Mouse (Mus musculus) CH12.LX (cell line): ENCODE measurements at regions not wholly inside any gene's neighbourhood (a gene's known extent, or its start where the extent isn't known, plus 50 kb on each side); places are given as distances from the start of the nearest gene placed in this dataset.

Experiments used
- DNase-seq: peaks from one replicate; pipeline ENCODE4 v3.0.0-alpha.2; 2013; ENCODE audit errors: extremely low read depth
- H3K27ac ChIP-seq: 2 replicates; pipeline ENCODE4 v1.5.1; 2012; ENCODE audit warnings: low read depth, mild to moderate bottlenecking, control low read depth, moderate library complexity; ENCODE audit not compliant: insufficient read depth
- H3K27me3 ChIP-seq: replicated peaks from 2 replicates; pipeline ENCODE3; 2012; ENCODE audit warnings: inconsistent platforms
- H3K36me3 ChIP-seq, 2 experiments: replicated peaks in 1 of 2; 2 replicates each; pipeline versions ENCODE3 to v1.6.1; 2012; ENCODE audit warnings: inconsistent platforms in 1 of 2, low read length in 1 of 2, mild to moderate bottlenecking in 1 of 2, mixed read lengths in 1 of 2, moderate library complexity in 1 of 2; ENCODE audit not compliant: control insufficient read depth in 1 of 2, insufficient read depth in 1 of 2
- H3K4me1 ChIP-seq, 2 experiments: 2 replicates each; pipeline ENCODE4 v1.6.1; 2012; ENCODE audit warnings: inconsistent platforms in 1 of 2, moderate library complexity in 1 of 2; ENCODE audit not compliant: insufficient read depth in 2 of 2, control insufficient read depth in 1 of 2
- H3K4me2 ChIP-seq: 2 replicates; pipeline ENCODE4 v1.6.1; 2012; ENCODE audit warnings: low read depth, mild to moderate bottlenecking, control low read depth; ENCODE audit not compliant: poor library complexity, insufficient read depth, severe bottlenecking
- H3K4me3 ChIP-seq, 3 experiments: fragments of 150-350 bp in 1 of 3; sonication (generic) in 1 of 3; replicated peaks in 1 of 3; 2 replicates each; pipeline versions ENCODE3 to v1.5.1; 2011 to 2012; ENCODE audit warnings: low read depth in 2 of 3, low read length in 2 of 3, mild to moderate bottlenecking in 2 of 3, moderate library complexity in 2 of 3, control low read depth in 1 of 3, improper control_type of control experiment in 1 of 3, inconsistent platforms in 1 of 3, mixed read lengths in 1 of 3; ENCODE audit not compliant: poor library complexity in 1 of 3
- H3K79me2 ChIP-seq: replicated peaks from 2 replicates; pipeline ENCODE4 v1.6.1; 2012; ENCODE audit warnings: mild to moderate bottlenecking, moderate library complexity; ENCODE audit not compliant: control insufficient read depth, poor library complexity, insufficient read depth, severe bottlenecking; ENCODE audit errors: extremely low read depth
- H3K9ac ChIP-seq: 2 replicates; pipeline ENCODE4 v1.6.1; 2012; ENCODE audit warnings: low read depth, mild to moderate bottlenecking, control low read depth, moderate library complexity; ENCODE audit not compliant: insufficient read depth
- H3K9me3 ChIP-seq: replicated peaks from 2 replicates; pipeline ENCODE3; 2012; ENCODE audit warnings: low read length, inconsistent platforms, mixed read lengths
- BHLHE40 ChIP-seq: IDR thresholded peaks from 2 replicates; pipeline ENCODE4 v1.6.1; 2011; ENCODE audit warnings: mild to moderate bottlenecking, low read depth, low read length, improper control_type of control experiment
- CTCF ChIP-seq, 2 experiments: IDR thresholded peaks in 1 of 2; conservative IDR thresholded peaks in 1 of 2; 2 replicates each; pipeline ENCODE4 v1.5.1; 2011 to 2012; ENCODE audit warnings: low read depth in 2 of 2, low read length in 2 of 2, improper control_type of control experiment in 1 of 2, inconsistent platforms in 1 of 2, mild to moderate bottlenecking in 1 of 2, moderate library complexity in 1 of 2
- E2F4 ChIP-seq: IDR thresholded peaks from 2 replicates; pipeline ENCODE4 v1.6.1; 2011; ENCODE audit warnings: low read depth, low read length, improper control_type of control experiment; ENCODE audit not compliant: insufficient replicate concordance
- ELF1 ChIP-seq: IDR thresholded peaks from 2 replicates; pipeline ENCODE4 v1.6.1; 2014; ENCODE audit warnings: low read depth, mild to moderate bottlenecking, inconsistent platforms, low read length, improper control_type of control experiment
- EP300 ChIP-seq: IDR thresholded peaks from 2 replicates; pipeline ENCODE4 v1.6.1; 2011; ENCODE audit warnings: low read length, improper control_type of control experiment
- ETS1 ChIP-seq: conservative IDR thresholded peaks from 2 replicates; pipeline ENCODE4 v1.6.1; 2012; ENCODE audit warnings: low read depth, mild to moderate bottlenecking, inconsistent platforms, low read length, improper control_type of control experiment, moderate library complexity
- HCFC1 ChIP-seq: IDR thresholded peaks from 2 replicates; pipeline ENCODE4 v1.6.1; 2012; ENCODE audit warnings: low read depth, mild to moderate bottlenecking, inconsistent platforms, low read length, improper control_type of control experiment
- IRF4 ChIP-seq: IDR thresholded peaks from 2 replicates; pipeline ENCODE4 v1.6.1; 2014; ENCODE audit warnings: low read depth, mild to moderate bottlenecking, inconsistent platforms, low read length, improper control_type of control experiment
- JUND ChIP-seq: conservative IDR thresholded peaks from 2 replicates; pipeline ENCODE4 v1.6.1; 2011; ENCODE audit warnings: low read depth, low read length, improper control_type of control experiment
- KAT2A ChIP-seq: IDR thresholded peaks from 2 replicates; pipeline ENCODE4 v1.6.1; 2012; ENCODE audit warnings: low read length, improper control_type of control experiment, inconsistent platforms; ENCODE audit not compliant: insufficient replicate concordance
- MAZ ChIP-seq: IDR thresholded peaks from 2 replicates; pipeline ENCODE4 v1.6.1; 2012; ENCODE audit warnings: low read depth, mild to moderate bottlenecking, inconsistent platforms, low read length, improper control_type of control experiment, moderate library complexity
- MEF2A ChIP-seq: IDR thresholded peaks from 2 replicates; pipeline ENCODE4 v1.6.1; 2014; ENCODE audit warnings: low read depth, mild to moderate bottlenecking, inconsistent platforms, low read length, improper control_type of control experiment, borderline replicate concordance
- MXI1 ChIP-seq: IDR thresholded peaks from 2 replicates; pipeline ENCODE4 v1.6.1; 2011; ENCODE audit warnings: mild to moderate bottlenecking, low read depth, low read length, improper control_type of control experiment
- NELFE ChIP-seq: IDR thresholded peaks from 2 replicates; pipeline ENCODE4 v1.6.1; 2011; ENCODE audit warnings: low read depth, low read length, improper control_type of control experiment
- PAX5 ChIP-seq: IDR thresholded peaks from 2 replicates; pipeline ENCODE4 v1.6.1; 2012; ENCODE audit warnings: low read length, inconsistent platforms, mixed read lengths
- POLR2AphosphoS2 ChIP-seq: IDR thresholded peaks from 2 replicates; pipeline ENCODE4 v1.6.1; 2011; ENCODE audit warnings: low read depth, low read length, improper control_type of control experiment
- RAD21 ChIP-seq: IDR thresholded peaks from 2 replicates; pipeline ENCODE4 v1.6.1; 2011; ENCODE audit warnings: low read depth, mild to moderate bottlenecking, low read length, improper control_type of control experiment, moderate library complexity
- SIN3A ChIP-seq: IDR thresholded peaks from 2 replicates; pipeline ENCODE4 v1.6.1; 2012; ENCODE audit warnings: low read length, improper control_type of control experiment, inconsistent platforms
- SMC3 ChIP-seq: IDR thresholded peaks from 2 replicates; pipeline ENCODE4 v1.6.1; 2011; ENCODE audit warnings: low read depth, low read length, improper control_type of control experiment
- UBTF ChIP-seq: IDR thresholded peaks from 2 replicates; pipeline ENCODE4 v1.6.1; 2012; ENCODE audit warnings: low read depth, mild to moderate bottlenecking, inconsistent platforms, low read length, improper control_type of control experiment, moderate library complexity
- USF1 ChIP-seq: IDR thresholded peaks from 2 replicates; pipeline ENCODE4 v1.6.1; 2014; ENCODE audit warnings: low read depth, mild to moderate bottlenecking, inconsistent platforms, low read length, improper control_type of control experiment
- USF2 ChIP-seq: conservative IDR thresholded peaks from 2 replicates; pipeline ENCODE4 v1.6.1; 2011; ENCODE audit warnings: low read depth, low read length, improper control_type of control experiment
- ZKSCAN1 ChIP-seq: IDR thresholded peaks from 2 replicates; pipeline ENCODE4 v1.6.1; 2012; ENCODE audit warnings: low read depth, inconsistent platforms, low read length, improper control_type of control experiment, borderline replicate concordance
- dilution Hi-C: fragments of 300-500 bp; cut with MboI; formaldehyde crosslinking; loops from 2 replicates; pipeline ENCODE4 v1.14.3; 2020; ENCODE audit warnings: low sequenced_read_pairs; ENCODE audit not compliant: extremely low pct_unique_long_range_greater_than_20kb, extremely low pct_ligation_motif_present
- in situ Hi-C: fragments of 300-500 bp; cut with MboI; formaldehyde crosslinking; loops from 3 replicates; pipeline ENCODE4 v1.14.3; 2019; ENCODE audit warnings: low sequenced_read_pairs, low pct_ligation_motif_present, low pct_unique_long_range_greater_than_20kb, mixed read lengths

GRCm38 (mm10) chr3:52190021-52190420, 78.1 kb upstream of the Foxo1 start:
- Histone ChIP-seq H3K4me1 (peaks cover 0 to 8% of the 10 kb centered on the region in 2 experiments; a peak in 1 of 4 replicates), H3K4me3 (no peak overlapping the region), H3K4me2 (no peak overlapping the region), H3K9me3 (no peaks in the 10 kb centered on the region)
- no peak for DNase-seq
- in situ Hi-C loops, result loop anchor here (5.0 kb wide), 1 partner anchor 168 kb away; no protein-coding TSS in a partner anchor
- TF ChIP-seq JUND, result no peak
- no peak for TF ChIP-seq PAX5
- TF ChIP-seq EP300, result no peak
- no peak for TF ChIP-seq E2F4
- no peak for TF ChIP-seq ELF1
- no peak for TF ChIP-seq CTCF (conservative IDR thresholded peaks at IDR 0.05 in 1 of 2, IDR thresholded peaks at IDR 0.05 in 1 of 2; ENCODE audit: low read depth in 2 of 2, low read length in 2 of 2)
- no peak for TF ChIP-seq BHLHE40
- TF ChIP-seq POLR2AphosphoS2, result no peak
- TF ChIP-seq HCFC1, result no peak
- no peak for TF ChIP-seq SIN3A
- no peak for TF ChIP-seq NELFE
- TF ChIP-seq KAT2A, result no peak
- TF ChIP-seq ETS1, result no peak
- no peak for TF ChIP-seq USF2
- TF ChIP-seq USF1, result no peak
- TF ChIP-seq, all 38 proteins: peak for 0
- dilution Hi-C loops, result no loop called here
- Histone ChIP-seq H3K27ac (no peak overlapping the region), H3K27me3 (no peaks in the 10 kb centered on the region), H3K9ac (no peak overlapping the region), H3K79me2 (no peaks in the 10 kb centered on the region), H3K36me3 (no peaks in the 10 kb centered on the region)

- no peak overlapping the region for H3K27ac ChIP-seq
- TF ChIP-seq MXI1 (no peak), UBTF (no peak), IRF4 (no peak), SMC3 (no peak), RAD21 (no peak), ZKSCAN1 (no peak), MEF2A (no peak), MAZ (no peak)
- TF ChIP-seq, all 38 proteins: peak for 0
- H3K4me1 ChIP-seq, result peaks cover 11 to 13% of the 10 kb centered on the region in 2 experiments; a peak in 3 of 4 replicates
- no peak for DNase-seq
- in situ Hi-C loops, result loop anchor here (5.0 kb wide), 1 partner anchor 171 kb away; no protein-coding TSS in a partner anchor
- no peaks in the 10 kb centered on the region for H3K27me3 ChIP-seq
- no peak overlapping the region for H3K4me3 ChIP-seq
- dilution Hi-C loops, result no loop called here
- H3K4me2 ChIP-seq, result no peak overlapping the region
- H3K9ac ChIP-seq, result no peak overlapping the region
- H3K36me3 ChIP-seq, result no peaks in the 10 kb centered on the region
- no peaks in the 10 kb centered on the region for H3K79me2 ChIP-seq
- H3K9me3 ChIP-seq, result no peaks in the 10 kb centered on the region
These were observed 75.1 kb upstream of the Foxo1 start for GRCm38 (mm10) chr3:52193026-52193425.
